Mouse (Mus musculus) small intestine, adult 2 months (tissue): ENCODE data around the gene Tuba1a. TPM values are rescaled to one million over a fixed set of nuclear protein-coding genes. Genes with fewer than 3 reads are reported as not detected.
A peak's percentile ranks its signal among the peaks of the same experiment; 100 is the strongest.
"Not testable (repeated sequence)": the region's sequence is repeated elsewhere in the genome, so short reads cannot be mapped to it uniquely, and the experiment has no call there.

ENCODE experiments used
- H3K27ac ChIP-seq: fragments of 200-500 bp; 2 replicates; pipeline ENCODE4 v1.5.1; 2012; ENCODE audit warnings: low read depth, low read length, control low read depth, inconsistent platforms; ENCODE audit not compliant: insufficient read depth
- H3K27me3 ChIP-seq: fragments of 200-500 bp; 2 replicates; pipeline ENCODE4 v1.6.1; 2012; ENCODE audit warnings: mild to moderate bottlenecking, moderate library complexity, low read length, inconsistent platforms; ENCODE audit not compliant: control insufficient read depth, insufficient read depth
- H3K36me3 ChIP-seq: fragments of 200-500 bp; 2 replicates; pipeline ENCODE4 v1.6.1; 2012; ENCODE audit warnings: mild to moderate bottlenecking, low read length, control low read depth, inconsistent platforms; ENCODE audit not compliant: control insufficient read depth, insufficient read depth
- H3K4me1 ChIP-seq: fragments of 200-500 bp; 2 replicates; pipeline ENCODE4 v1.6.1; 2012; ENCODE audit warnings: low read length, inconsistent platforms, mixed read lengths; ENCODE audit not compliant: control insufficient read depth, insufficient read depth, insufficient read length
- H3K4me3 ChIP-seq: fragments of 200-500 bp; 2 replicates; pipeline ENCODE4 v1.5.1; 2012; ENCODE audit warnings: low read depth, mild to moderate bottlenecking, control low read depth, inconsistent platforms, low read length, moderate library complexity
- CTCF ChIP-seq: fragments of 200-500 bp; IDR thresholded peaks from 2 replicates; pipeline ENCODE4 v1.5.1; 2012; ENCODE audit warnings: low read depth, mild to moderate bottlenecking, control low read depth, inconsistent platforms, low read length, moderate library complexity, mixed read lengths; ENCODE audit not compliant: insufficient replicate concordance, insufficient read length; ENCODE audit errors: extremely low read depth
- POLR2A ChIP-seq: fragments of 200-500 bp; IDR thresholded peaks from 2 replicates; pipeline ENCODE4 v1.6.1; 2012; ENCODE audit warnings: low read depth, mild to moderate bottlenecking, control low read depth, inconsistent platforms, low read length, moderate library complexity
- WGBS: fragments of 180-500 bp; shearing (Covaris S2); methylation state at CpG from one replicate; pipeline ENCODE4 v1.1.7; 2018; 5-methylcytosine and 5-hydroxymethylcytosine counted together
- polyA plus RNA-seq: library from polyadenylated mRNA; depleted of rRNA; stranded (reverse); fragments of >200 nt; gene quantifications from 2 replicates; pipeline ENCODE4 v1.2.3, GENCODE M21; 2012

Tuba1a gene
- polyA plus RNA-seq, 1 experiment, result 99.6 TPM

- TF ChIP-seq POLR2A (no peak), CTCF (no peak)
- peaks cover 2% of the 10 kb centered on the region; the same call in 1 of the 2 replicates for H3K4me1 ChIP-seq
- peaks cover 5% of the 10 kb centered on the region; the same call in 1 of the 2 replicates for H3K36me3 ChIP-seq
- H3K27ac ChIP-seq, result no peak overlapping the region
- 36% methylated on average over 8 of the region's 8 CpGs for WGBS
- H3K4me3 ChIP-seq, result no peak overlapping the region
- no peaks in the 10 kb centered on the region for H3K27me3 ChIP-seq
Observed at GRCm38 (mm10) chr15:98930017-98930734, 23.3 kb downstream of the Tuba1a start.

GRCm38 (mm10) chr15:98928598-98929240 lies 24.8 kb downstream of the Tuba1a start:
- no peaks in the 10 kb centered on the region for H3K27me3 ChIP-seq
- no peak for TF ChIP-seq POLR2A
- peak; percentile 76; the same call in 1 of the 2 replicates for TF ChIP-seq CTCF
- peaks cover 5% of the 10 kb centered on the region; the same call in 1 of the 2 replicates for H3K36me3 ChIP-seq
- peak overlapping the region; percentile 33; the same call in 1 of the 2 replicates for H3K27ac ChIP-seq
- 13% methylated on average over 13 of the region's 13 CpGs for WGBS
- no peak overlapping the region for H3K4me3 ChIP-seq
- peaks cover 4% of the 10 kb centered on the region; the same call in 1 of the 2 replicates for H3K4me1 ChIP-seq

GRCm38 (mm10) chr15:98927566-98927965 lies 25.9 kb downstream of the Tuba1a start:
- no peak overlapping the region for H3K4me3 ChIP-seq
- 39% methylated on average over 5 of the region's 5 CpGs for WGBS
- no peak for TF ChIP-seq CTCF
- H3K27ac ChIP-seq, result peak overlapping the region; percentile 59
- H3K4me1 ChIP-seq, result peaks cover 5% of the 10 kb centered on the region; the same call in 1 of the 2 replicates
- H3K36me3 ChIP-seq, result peaks cover 5% of the 10 kb centered on the region; the same call in 1 of the 2 replicates
- no peaks in the 10 kb centered on the region for H3K27me3 ChIP-seq

GRCm38 (mm10) chr15:98924682-98925081 lies 28.8 kb downstream of the Tuba1a start:
- H3K27me3 ChIP-seq, result no peaks in the 10 kb centered on the region
- peaks cover 11% of the 10 kb centered on the region; the same call in 1 of the 2 replicates for H3K4me1 ChIP-seq
- H3K27ac ChIP-seq, result peak overlapping the region; percentile 59
- H3K36me3 ChIP-seq, result no peaks in the 10 kb centered on the region
- H3K4me3 ChIP-seq, result no peak overlapping the region
- WGBS, result 30% methylated on average over 3 of the region's 3 CpGs
- TF ChIP-seq POLR2A, result no peak
- TF ChIP-seq CTCF, result no peak

- Histone ChIP-seq H3K4me1 (peaks cover 11% of the 10 kb centered on the region; the same call in 1 of the 2 replicates), H3K4me3 (no peak overlapping the region), H3K36me3 (no peaks in the 10 kb centered on the region), H3K27ac (peak overlapping the region; percentile 83), H3K27me3 (no peaks in the 10 kb centered on the region)
- 63% methylated on average over 2 of the region's 2 CpGs for WGBS
- TF ChIP-seq POLR2A (no peak), CTCF (no peak)
Observed at GRCm38 (mm10) chr15:98923031-98923537, 30.4 kb downstream of the Tuba1a start.

- H3K27me3 ChIP-seq, result no peaks in the 10 kb centered on the region
- 21% methylated on average over 3 of the region's 3 CpGs for WGBS
- H3K36me3 ChIP-seq, result no peaks in the 10 kb centered on the region
- TF ChIP-seq CTCF, result no peak
- TF ChIP-seq POLR2A, result no peak
- no peak overlapping the region for H3K4me3 ChIP-seq
- peaks cover 11% of the 10 kb centered on the region; the same call in 1 of the 2 replicates for H3K4me1 ChIP-seq
- H3K27ac ChIP-seq, result peak overlapping the region; percentile 83
Observed at GRCm38 (mm10) chr15:98922581-98922980, 30.9 kb downstream of the Tuba1a start.

GRCm38 (mm10) chr15:98921510-98921909 lies 32.0 kb downstream of the Tuba1a start:
- Histone ChIP-seq H3K4me1 (peaks cover 11% of the 10 kb centered on the region; the same call in 1 of the 2 replicates), H3K27ac (peak overlapping the region; percentile 83; the same call in 1 of the 2 replicates), H3K4me3 (no peak overlapping the region), H3K36me3 (no peaks in the 10 kb centered on the region), H3K27me3 (no peaks in the 10 kb centered on the region)
- TF ChIP-seq CTCF (no peak), POLR2A (no peak)
- 93% methylated on average over 5 of the region's 5 CpGs for WGBS

GRCm38 (mm10) chr15:98918499-98918895 lies 35.0 kb downstream of the Tuba1a start:
- peak overlapping the region; percentile 78 for H3K4me3 ChIP-seq
- peaks cover 11% of the 10 kb centered on the region; the same call in 1 of the 2 replicates for H3K4me1 ChIP-seq
- H3K36me3 ChIP-seq, H3K27me3 ChIP-seq: not testable (repeated sequence)
- WGBS, result 7% methylated on average over 8 of the region's 8 CpGs
- H3K27ac ChIP-seq, result peak overlapping the region; percentile 55; the same call in 1 of the 2 replicates
